Mouse (Mus musculus) kidney, embryonic 14.5 days (tissue): ENCODE results near the gene Scamp3. TPM values are rescaled to one million over a fixed set of nuclear protein-coding genes. Genes with fewer than 3 reads are reported as not detected.

Experiments
- ATAC-seq: fragments of 200-750 bp; cut with Nextera tagmentation; 2 replicates; pipeline ENCODE4 v1.8.0; 2017; ENCODE audit warnings: moderate number of reproducible peaks, mild to moderate bottlenecking, moderate TSS enrichment, moderate library complexity; ENCODE audit not compliant: low FRiP score, low TSS enrichment
- H3K27ac ChIP-seq: fragments of 300-500 bp; sonication (generic); 2 replicates; pipeline ENCODE4 v1.5.1; 2014; ENCODE audit warnings: low read depth, mild to moderate bottlenecking, low read length, moderate library complexity, mixed read lengths
- H3K27me3 ChIP-seq: fragments of 300-500 bp; sonication (generic); 2 replicates; pipeline ENCODE4 v1.6.1; 2014; ENCODE audit warnings: mild to moderate bottlenecking, low read length; ENCODE audit not compliant: control insufficient read depth, insufficient read depth
- H3K36me3 ChIP-seq: fragments of 300-500 bp; sonication (generic); 2 replicates; pipeline ENCODE4 v1.6.1; 2014; ENCODE audit warnings: low read length, mixed read lengths; ENCODE audit not compliant: control insufficient read depth, insufficient read depth
- H3K4me1 ChIP-seq: fragments of 300-500 bp; sonication (generic); 2 replicates; pipeline ENCODE4 v1.6.1; 2014; ENCODE audit warnings: low read length, mixed read lengths; ENCODE audit not compliant: control insufficient read depth, insufficient read depth
- H3K4me2 ChIP-seq: fragments of 300-500 bp; sonication (generic); replicated peaks from 2 replicates; pipeline ENCODE4 v1.6.1; 2014; ENCODE audit warnings: low read depth, mild to moderate bottlenecking, low read length
- H3K4me3 ChIP-seq: fragments of 300-500 bp; sonication (generic); 2 replicates; pipeline ENCODE4 v1.5.1; 2014; ENCODE audit warnings: mild to moderate bottlenecking, low read length
- H3K9ac ChIP-seq: fragments of 300-500 bp; sonication (generic); 2 replicates; pipeline ENCODE4 v1.6.1; 2014; ENCODE audit warnings: low read depth, mild to moderate bottlenecking, low read length, moderate library complexity
- H3K9me3 ChIP-seq: fragments of 300-500 bp; sonication (generic); 2 replicates; pipeline ENCODE4 v1.6.1; 2016; ENCODE audit warnings: low read length; ENCODE audit not compliant: control insufficient read depth
- WGBS: fragments of 180-500 bp; shearing (Covaris S2); extraction: QIAGEN DNeasy Blood & Tissue Kit; methylation state at CpG from one replicate; pipeline ENCODE4 v1.1.7; 2014; 5-methylcytosine and 5-hydroxymethylcytosine counted together
- polyA plus RNA-seq: library from polyadenylated mRNA; unstranded; fragments of >200 nt; fragmentation: Nextera tagmentation; extraction: Ambion mirVana; gene quantifications from 2 replicates; pipeline ENCODE4 v1.2.1, GENCODE M21; 2014

The Scamp3 gene
- polyA plus RNA-seq, 1 experiment from 2014 or later = 107 TPM

- no peak overlapping the region for H3K9ac ChIP-seq
- H3K36me3 ChIP-seq = peaks cover 51% of the 10 kb centered on the region
- H3K27me3 ChIP-seq = no peaks in the 10 kb centered on the region
- no peak overlapping the region for H3K27ac ChIP-seq
- no peak overlapping the region for H3K4me2 ChIP-seq
- H3K4me3 ChIP-seq = no peak overlapping the region
- H3K9me3 ChIP-seq = no peaks in the 10 kb centered on the region
- WGBS = 87% methylated on average over 19 of the region's 19 CpGs
- H3K4me1 ChIP-seq = peaks cover 19% of the 10 kb centered on the region
- ATAC-seq = no peak
Observed at GRCm38 (mm10) chr3:89166945-89167344, 10.3 kb upstream of the Scamp3 start.

- Histone ChIP-seq H3K9me3 (no peaks in the 10 kb centered on the region), H3K4me2 (no peak overlapping the region), H3K27me3 (no peaks in the 10 kb centered on the region), H3K4me3 (no peak overlapping the region), H3K36me3 (peaks cover 77% of the 10 kb centered on the region), H3K4me1 (peaks cover 8% of the 10 kb centered on the region; the same call in 1 of the 2 replicates), H3K27ac (no peak overlapping the region), H3K9ac (no peak overlapping the region)
- WGBS = 94% methylated on average over 11 of the region's 11 CpGs
- no peak for ATAC-seq
Observed at GRCm38 (mm10) chr3:89174844-89175243, 2.4 kb upstream of the Scamp3 start.

GRCm38 (mm10) chr3:89175544-89175943 lies 1.7 kb upstream of the Scamp3 start:
- Histone ChIP-seq H3K4me2 (no peak overlapping the region), H3K27ac (no peak overlapping the region), H3K4me1 (peaks cover 8% of the 10 kb centered on the region; the same call in 1 of the 2 replicates), H3K9me3 (no peaks in the 10 kb centered on the region), H3K27me3 (no peaks in the 10 kb centered on the region), H3K36me3 (peaks cover 77% of the 10 kb centered on the region), H3K4me3 (no peak overlapping the region), H3K9ac (no peak overlapping the region)
- no peak for ATAC-seq
- WGBS = 92% methylated on average over 10 of the region's 10 CpGs

- Histone ChIP-seq H3K4me3 (no peak overlapping the region), H3K27ac (no peak overlapping the region), H3K4me2 (no peak overlapping the region), H3K27me3 (no peaks in the 10 kb centered on the region), H3K4me1 (peaks cover 8% of the 10 kb centered on the region; the same call in 1 of the 2 replicates), H3K36me3 (peaks cover 78% of the 10 kb centered on the region), H3K9me3 (no peaks in the 10 kb centered on the region), H3K9ac (no peak overlapping the region)
- WGBS = 80% methylated on average over 7 of the region's 7 CpGs
- no peak for ATAC-seq
Observed at GRCm38 (mm10) chr3:89176421-89176820, 852 bp upstream of the Scamp3 start.

GRCm38 (mm10) chr3:89178107-89178385 lies 773 bp downstream of the Scamp3 start:
- no peak for ATAC-seq
- peaks cover 12% of the 10 kb centered on the region for H3K4me1 ChIP-seq
- no peaks in the 10 kb centered on the region for H3K9me3 ChIP-seq
- H3K9ac ChIP-seq = peak overlapping the region; percentile 84
- 6% methylated on average over 6 of the region's 6 CpGs for WGBS
- peak overlapping the region; percentile 68 for H3K4me2 ChIP-seq
- peak overlapping the region; percentile 75; the same call in 1 of the 2 replicates for H3K27ac ChIP-seq
- peak overlapping the region; percentile 77 for H3K4me3 ChIP-seq
- H3K36me3 ChIP-seq = peaks cover 75% of the 10 kb centered on the region
- H3K27me3 ChIP-seq = no peaks in the 10 kb centered on the region

GRCm38 (mm10) chr3:89179056-89179455 lies 1.8 kb downstream of the Scamp3 start:
- peak overlapping the region; percentile 18; the same call in 1 of the 2 replicates for H3K9ac ChIP-seq
- H3K9me3 ChIP-seq = no peaks in the 10 kb centered on the region
- H3K4me3 ChIP-seq = no peak overlapping the region
- 89% methylated on average over 11 of the region's 11 CpGs for WGBS
- H3K27me3 ChIP-seq = no peaks in the 10 kb centered on the region
- peaks cover 18% of the 10 kb centered on the region for H3K4me1 ChIP-seq
- no peak overlapping the region for H3K27ac ChIP-seq
- ATAC-seq = no peak
- no peak overlapping the region for H3K4me2 ChIP-seq
- peaks cover 65% of the 10 kb centered on the region for H3K36me3 ChIP-seq

GRCm38 (mm10) chr3:89181749-89182500 lies 4.7 kb downstream of the Scamp3 start:
- Histone ChIP-seq H3K4me2 (no peak overlapping the region), H3K36me3 (peaks cover 39% of the 10 kb centered on the region), H3K27me3 (no peaks in the 10 kb centered on the region), H3K27ac (no peak overlapping the region; the same call in 1 of the 2 replicates), H3K9ac (no peak overlapping the region), H3K4me1 (peaks cover 37% of the 10 kb centered on the region), H3K9me3 (no peaks in the 10 kb centered on the region), H3K4me3 (no peak overlapping the region)
- ATAC-seq = no peak
- 91% methylated on average over 27 of the region's 27 CpGs for WGBS

- Histone ChIP-seq H3K27me3 (no peaks in the 10 kb centered on the region), H3K9ac (no peak overlapping the region), H3K4me1 (peaks cover 42% of the 10 kb centered on the region), H3K9me3 (no peaks in the 10 kb centered on the region), H3K36me3 (peaks cover 39% of the 10 kb centered on the region), H3K27ac (peak overlapping the region; percentile 47; the same call in 1 of the 2 replicates), H3K4me2 (peak overlapping the region; percentile 95), H3K4me3 (peak overlapping the region; percentile 67)
- no peak; the same call in 1 of the 2 replicates for ATAC-seq
- WGBS = 43% methylated on average over 7 of the region's 7 CpGs
Observed at GRCm38 (mm10) chr3:89182531-89183057, 5.3 kb downstream of the Scamp3 start.
